Mouse (Mus musculus) left cerebral cortex, postnatal 10 days (tissue): ENCODE results near the gene Gmcl1. TPM values are rescaled to one million over a fixed set of nuclear protein-coding genes. Genes with fewer than 3 reads are reported as not detected.
A peak's percentile ranks its signal among the peaks of the same experiment; 100 is the strongest.

Experiments used
- DNase-seq, 2 experiments: peaks; one replicate each; pipeline ENCODE4 v3.0.0; 2021 to 2022; ENCODE audit warnings: low spot score in 2 of 2, mixed read lengths in 1 of 2; ENCODE audit errors: extremely low spot score in 1 of 2
- intact Hi-C: fragments of 180-260 bp; cut with DNase I; formaldehyde crosslinking; loops from one replicate; pipeline ENCODE4 v1.15.1; 2025
- total RNA-seq, 2 experiments: library from RNA; stranded (reverse); gene quantifications; 2 replicates each; pipeline ENCODE4 v1.2.3; 2021

The Gmcl1 gene
- 10 to 100 TPM; 36.2 to 37.0 TPM for total RNA-seq

DNA sequence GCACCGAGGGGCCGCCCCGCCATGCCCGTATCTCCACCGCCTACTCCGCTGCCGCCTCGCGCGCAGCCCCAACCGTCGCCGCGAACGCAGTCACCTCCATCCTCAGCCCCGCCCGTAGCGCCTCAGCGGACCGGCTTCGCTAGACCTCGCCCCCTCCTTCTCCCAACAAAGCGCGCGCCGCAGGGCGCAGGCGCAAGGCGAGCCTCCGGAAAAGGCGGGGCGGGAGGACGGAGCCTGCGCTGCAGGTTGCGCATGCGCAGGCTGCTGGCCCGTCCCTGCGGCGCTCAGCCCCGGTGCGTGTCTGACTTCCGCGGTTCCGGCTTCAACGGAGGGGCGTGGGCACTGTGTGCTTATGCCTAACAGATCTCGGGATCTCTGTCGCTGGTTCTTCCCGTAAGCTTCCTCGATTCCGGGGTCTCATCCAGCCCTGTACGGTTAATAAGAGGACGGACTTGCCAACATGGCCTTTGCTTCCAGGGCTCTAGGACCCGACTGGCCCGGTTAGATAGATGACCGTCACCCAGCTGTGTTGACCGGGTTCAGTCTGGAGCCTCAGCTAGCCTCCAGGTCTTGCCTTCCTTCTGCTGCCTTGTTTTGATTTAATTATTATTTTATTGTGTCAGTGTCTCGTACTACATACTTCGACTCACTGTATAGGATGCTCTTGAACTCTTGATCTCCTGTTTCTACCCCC lies at the start of gene Gmcl1:
Gene Gmcl1, minus strand, starts transcription at position 201 of the 694 bp plus-strand sequence.
- intact Hi-C loops, result no loop called here
- DNase-seq, result peak; percentile 88 to 97

DNA sequence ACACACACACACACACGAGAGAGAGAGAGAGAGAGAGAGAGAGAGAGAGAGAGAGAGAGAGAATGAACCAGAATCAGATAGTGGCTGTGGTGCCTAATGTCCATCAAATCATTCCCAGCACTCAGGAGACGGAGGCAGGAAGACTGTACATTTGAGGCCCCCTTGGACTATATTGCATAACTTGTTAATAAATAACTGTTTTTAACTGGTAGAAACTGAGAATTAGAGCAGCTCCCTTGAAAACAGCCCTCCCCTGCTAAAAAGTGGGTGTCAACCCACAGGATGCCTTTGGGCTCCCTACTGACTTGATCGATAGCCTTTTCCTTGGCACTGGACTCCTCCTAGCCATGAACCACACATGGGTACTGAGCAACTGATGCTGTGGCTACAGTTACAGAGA lies 49.2 kb upstream of the Gmcl1 start:
- intact Hi-C loops, result no loop called here
- no peak for DNase-seq

- no peak for DNase-seq
- intact Hi-C loops, result no loop called here
These were observed 48.3 kb upstream of the Gmcl1 start for GRCm38 (mm10) chr6:86781361-86781957.

- intact Hi-C loops, result no loop called here
These were observed 45.9 kb upstream of the Gmcl1 start for GRCm38 (mm10) chr6:86778910-86779594.

DNA sequence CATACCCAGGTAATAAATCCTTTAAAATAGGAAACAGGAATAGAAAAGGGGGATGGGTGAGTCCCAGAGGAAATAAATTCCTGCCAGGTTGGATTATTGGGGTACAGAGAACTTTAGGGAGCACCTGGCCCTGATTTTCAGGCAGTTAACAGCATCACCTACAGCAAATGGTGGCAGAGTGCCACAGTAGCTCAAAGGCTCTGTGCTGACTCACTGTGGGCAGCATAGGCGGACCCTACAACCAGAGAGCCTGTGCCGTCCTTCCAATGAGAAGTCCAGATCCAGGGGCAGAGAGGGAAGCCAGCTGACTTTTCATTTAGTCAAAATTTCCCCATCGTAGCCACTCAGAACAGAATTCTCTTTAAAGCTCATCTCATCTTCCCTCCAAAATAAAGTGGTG lies 44.0 kb upstream of the Gmcl1 start:
- DNase-seq, result no peak
- intact Hi-C loops, result no loop called here

More at GRCm38 (mm10) chr6:86778910-86779594, 45.9 kb upstream of the Gmcl1 start:
- DNase-seq, result no peak

- no peak for DNase-seq
- intact Hi-C loops, result no loop called here
These were observed 43.5 kb upstream of the Gmcl1 start for GRCm38 (mm10) chr6:86776706-86777071.

GRCm38 (mm10) chr6:86776001-86776705 lies 43.0 kb upstream of the Gmcl1 start:
- no peak for DNase-seq
- intact Hi-C loops, result no loop called here

- intact Hi-C loops, result no loop called here
- no peak for DNase-seq
These were observed 41.8 kb upstream of the Gmcl1 start for GRCm38 (mm10) chr6:86774937-86775336.

- intact Hi-C loops, result no loop called here
- no peak for DNase-seq
These were observed 40.6 kb upstream of the Gmcl1 start for GRCm38 (mm10) chr6:86773830-86774229.

DNA sequence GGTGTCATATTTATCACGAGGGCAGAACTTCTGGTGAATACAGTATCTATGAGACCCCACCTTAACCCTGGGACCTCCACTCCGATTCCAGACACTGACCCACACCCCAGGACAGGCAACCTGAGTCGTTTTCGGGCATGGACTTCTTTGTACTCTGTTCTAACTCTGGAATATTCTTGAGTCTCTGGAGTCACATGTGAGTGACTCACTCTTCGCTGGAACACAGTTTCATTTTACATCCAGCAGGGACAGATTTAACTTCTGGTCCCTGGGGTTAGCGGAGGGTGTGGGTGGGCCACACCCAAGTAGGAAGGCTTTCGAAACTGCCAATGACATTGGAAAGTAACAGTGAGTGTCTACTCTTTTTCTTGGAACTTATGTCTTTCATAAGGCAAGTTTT lies 39.4 kb upstream of the Gmcl1 start:
- intact Hi-C loops, result no loop called here
- no peak for DNase-seq

GRCm38 (mm10) chr6:86768938-86769337 lies 35.8 kb upstream of the Gmcl1 start:
- intact Hi-C loops, result no loop called here
- DNase-seq, result no peak

DNA sequence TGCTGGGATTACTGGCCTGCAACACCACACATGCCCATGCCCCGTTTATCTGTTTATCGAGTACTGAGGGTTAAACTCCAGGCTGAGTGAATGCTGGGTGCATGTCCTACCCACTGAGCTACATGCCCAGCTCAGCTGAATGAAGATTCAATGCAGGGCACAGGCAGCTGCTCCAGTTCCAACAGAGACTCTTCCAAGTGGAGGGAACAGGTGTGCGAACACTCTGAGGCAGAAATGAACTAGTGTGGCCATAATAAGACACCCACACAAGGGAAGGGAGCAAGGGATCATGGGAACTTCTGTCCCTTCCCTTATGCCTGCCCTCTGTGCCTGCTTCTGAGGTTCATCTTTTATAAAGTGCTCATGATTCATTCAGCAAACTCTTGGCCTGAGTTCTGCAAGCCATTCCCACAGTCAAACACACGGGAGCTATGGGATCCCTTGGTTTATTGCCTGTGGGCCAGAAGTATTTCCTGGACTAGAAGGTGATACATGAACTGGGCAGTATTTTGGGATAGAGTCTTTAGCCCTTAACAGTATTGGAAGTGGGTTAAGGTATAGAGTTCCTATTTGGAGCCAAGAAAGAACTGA lies 35.1 kb upstream of the Gmcl1 start:
- no peak for DNase-seq
- intact Hi-C loops, result no loop called here

- no peak for DNase-seq
- intact Hi-C loops, result no loop called here
These were observed 34.3 kb upstream of the Gmcl1 start for GRCm38 (mm10) chr6:86767465-86767864.

DNA sequence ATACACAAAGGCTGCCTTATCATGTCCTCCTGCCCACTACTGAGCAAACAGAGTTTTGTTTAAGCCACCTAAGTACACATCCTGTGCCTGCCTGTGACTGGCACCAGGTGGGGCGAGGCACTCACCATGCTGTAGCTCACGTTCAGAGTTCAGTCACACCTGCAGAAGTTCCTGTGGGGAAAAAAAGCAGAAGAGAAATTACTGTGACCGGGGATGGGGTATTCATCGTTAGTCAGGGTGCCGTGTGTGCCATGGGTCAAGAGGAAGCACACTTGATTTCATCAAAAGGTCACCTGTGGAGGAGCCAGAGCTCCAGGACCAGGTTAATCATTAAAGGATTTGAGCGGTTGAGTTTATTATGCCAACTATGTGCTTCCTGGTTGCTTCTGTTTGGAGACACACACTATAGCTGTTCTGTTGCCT lies 32.5 kb upstream of the Gmcl1 start:
- intact Hi-C loops, result no loop called here
- DNase-seq, result no peak

DNA sequence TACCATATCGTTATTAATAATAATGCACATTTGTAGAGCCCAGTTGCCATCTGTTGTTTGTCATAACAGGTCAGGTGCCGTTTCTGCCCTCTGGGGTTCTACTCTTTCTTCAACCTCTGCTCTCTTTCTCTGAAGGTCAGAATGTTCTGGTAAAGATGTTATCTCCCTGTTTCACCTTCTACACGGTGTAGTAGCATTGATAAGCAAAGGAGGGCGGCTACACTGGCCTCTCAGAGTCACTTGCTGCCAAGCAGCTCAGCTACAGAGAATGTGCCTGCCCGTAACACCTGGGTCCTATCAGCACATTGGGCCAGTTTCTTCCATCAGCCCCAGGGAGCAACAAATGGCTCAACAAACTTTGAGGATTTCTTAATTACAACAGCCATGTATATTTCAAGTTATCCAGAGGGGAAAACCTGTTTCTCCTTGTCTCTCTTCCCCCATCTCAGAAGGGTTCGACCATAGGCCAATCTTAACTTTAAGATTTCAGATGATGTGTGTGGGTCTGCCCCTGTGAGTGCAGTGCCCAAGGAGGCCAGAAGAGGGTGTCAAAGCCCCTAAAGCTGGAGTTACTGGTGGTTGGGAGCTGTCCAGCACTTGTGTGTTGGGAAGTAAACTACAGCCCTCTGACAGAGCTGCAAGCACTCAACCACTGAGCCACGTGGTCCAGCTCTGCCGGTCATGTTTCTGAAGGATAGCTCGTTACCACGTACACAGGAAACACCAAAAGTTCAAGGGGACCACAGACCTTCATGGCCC lies 21.1 kb upstream of the Gmcl1 start:
- no peak for DNase-seq
- intact Hi-C loops, result no loop called here

DNA sequence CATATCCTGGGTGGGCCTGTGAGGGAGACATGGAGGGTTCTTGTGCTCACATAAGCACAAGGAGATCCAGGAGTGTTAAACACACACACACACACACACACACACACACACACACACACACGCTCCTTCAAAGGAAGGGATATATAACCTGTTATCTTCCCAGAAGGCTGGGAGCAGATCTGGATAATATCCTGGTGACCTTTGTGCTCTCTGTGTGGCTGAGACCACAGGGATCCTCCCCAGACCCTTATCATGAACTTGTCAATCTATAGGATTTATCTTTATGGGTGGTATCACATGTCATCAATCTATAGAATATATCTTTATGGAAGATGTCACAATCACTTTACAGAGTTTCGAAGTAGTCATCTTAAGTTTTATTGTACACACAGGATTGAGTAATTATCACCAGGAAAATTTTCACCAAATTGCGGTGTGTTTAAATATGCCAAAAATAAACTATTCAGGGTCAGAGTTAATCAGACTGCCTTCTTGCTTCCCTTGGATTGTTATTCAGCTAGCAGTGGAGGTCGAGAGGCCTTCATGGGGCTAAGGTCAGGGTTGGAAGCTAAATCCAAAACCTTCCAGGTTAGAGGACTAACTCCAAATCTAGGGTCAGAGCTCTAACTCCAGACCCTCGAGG lies 19.8 kb upstream of the Gmcl1 start:
- intact Hi-C loops, result no loop called here
- no peak for DNase-seq

- no peak for DNase-seq
- intact Hi-C loops, result no loop called here
These were observed 17.8 kb upstream of the Gmcl1 start for GRCm38 (mm10) chr6:86750961-86751360.

DNA sequence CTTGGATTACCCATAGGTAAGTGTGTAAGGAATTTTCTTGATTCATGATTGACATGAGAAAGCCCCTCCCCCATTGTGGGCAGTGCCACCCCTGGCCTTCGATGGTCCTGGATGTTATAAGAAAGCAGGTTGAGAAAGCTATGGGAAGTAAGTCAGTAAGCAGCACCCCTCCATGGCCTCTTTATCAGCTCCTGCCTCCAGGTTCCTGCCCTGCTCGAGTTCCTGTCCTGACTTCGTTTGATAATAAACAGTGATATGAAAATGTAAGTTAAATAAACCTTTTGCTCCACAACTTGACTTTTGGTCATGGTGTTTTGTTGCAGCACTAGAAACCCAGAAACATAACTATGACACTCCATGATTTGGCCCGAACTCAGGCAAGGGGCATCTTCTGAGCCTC lies 16.6 kb upstream of the Gmcl1 start:
- intact Hi-C loops, result no loop called here
- no peak for DNase-seq
